Mouse (Mus musculus): Measurements from ENCODE around the gene Arih2. TPM values are rescaled to one million over a fixed set of nuclear protein-coding genes. Genes with fewer than 3 reads are reported as not detected.
A peak's percentile ranks its signal among the peaks of the same experiment; 100 is the strongest.

Arih2 gene
- total and polyA plus RNA-seq, 2 experiments from 2014 or later, result 38.2 to 59.5 TPM

- H3K4me1 ChIP-seq (ENCODE audit: control insufficient read depth, insufficient read depth), result peaks cover 32% of the 10 kb centered on the region
- WGBS, result 72% methylated on average over 4 of the region's 4 CpGs
- TF ChIP-seq EP300 (IDR thresholded peaks at IDR 0.05; ENCODE audit: low read depth), result no peak
- TF ChIP-seq CTCF (IDR thresholded peaks at IDR 0.05; ENCODE audit: low read depth), result no peak
Observed at GRCm38 (mm10) chr9:108591462-108591861, 57.7 kb downstream of the Arih2 start.

GRCm38 (mm10) chr9:108589229-108589628, 60.0 kb downstream of the Arih2 start:
- no peak overlapping the region for H3K9ac ChIP-seq (replicated peaks; ENCODE audit: low read depth, low read length)

More at GRCm38 (mm10) chr9:108591462-108591861, 57.7 kb downstream of the Arih2 start:
- no peak overlapping the region for H3K9ac ChIP-seq (replicated peaks; ENCODE audit: low read depth, low read length)
- H3K4me3 ChIP-seq (ENCODE audit: low read depth, low read length), result no peak overlapping the region
- ATAC-seq (ENCODE audit: insufficient read depth, low read depth) (no peak), DNase-seq (ENCODE audit: low spot score) (no peak)
- no peak overlapping the region for H3K27ac ChIP-seq (ENCODE audit: low read depth)
- no peaks in the 10 kb centered on the region for H3K9me3 ChIP-seq (replicated peaks; ENCODE audit: control insufficient read depth, low read length)
- H3K4me2 ChIP-seq (ENCODE audit: low read depth, low read length), result no peak overlapping the region
- no peaks in the 10 kb centered on the region for H3K27me3 ChIP-seq (ENCODE audit: control insufficient read depth, insufficient read depth, low read length)
- 0 out of 2 replicates have a peak, but pooled peaks cover 3% of the 10 kb centered on the region for H3K36me3 ChIP-seq (replicated peaks; ENCODE audit: control insufficient read depth, insufficient read depth, low read length)

GRCm38 (mm10) chr9:108587571-108588180, 61.5 kb downstream of the Arih2 start:
- Histone ChIP-seq H3K36me3 (replicated peaks; ENCODE audit: control insufficient read depth, insufficient read depth, low read length) (no peaks in the 10 kb centered on the region), H3K4me1 (ENCODE audit: control insufficient read depth, insufficient read depth) (peaks cover 31% of the 10 kb centered on the region), H3K4me3 (ENCODE audit: low read depth, low read length) (peak overlapping the region; percentile 36), H3K9me3 (replicated peaks; ENCODE audit: control insufficient read depth, low read length) (no peaks in the 10 kb centered on the region), H3K4me2 (ENCODE audit: low read depth, low read length) (peak overlapping the region; percentile 59), H3K27ac (ENCODE audit: low read depth) (peak overlapping the region; percentile 88), H3K27me3 (ENCODE audit: control insufficient read depth, insufficient read depth, low read length) (no peaks in the 10 kb centered on the region), H3K9ac (replicated peaks; ENCODE audit: low read depth, low read length) (peak overlapping the region; percentile 47; the same call in 1 of the 2 replicates)
- DNase-seq (ENCODE audit: low spot score) (peak; percentile 94), ATAC-seq (ENCODE audit: insufficient read depth, low read depth) (peak; percentile 95)
- TF ChIP-seq CTCF (IDR thresholded peaks at IDR 0.05; ENCODE audit: low read depth) (no peak), EP300 (IDR thresholded peaks at IDR 0.05; ENCODE audit: low read depth) (no peak)
- 6% methylated on average over 14 of the region's 14 CpGs for WGBS

More at GRCm38 (mm10) chr9:108589229-108589628, 60.0 kb downstream of the Arih2 start:
- 75% methylated on average over 5 of the region's 5 CpGs for WGBS
- Histone ChIP-seq H3K27me3 (ENCODE audit: control insufficient read depth, insufficient read depth, low read length) (no peaks in the 10 kb centered on the region), H3K4me1 (ENCODE audit: control insufficient read depth, insufficient read depth) (peaks cover 26% of the 10 kb centered on the region), H3K4me2 (ENCODE audit: low read depth, low read length) (no peak overlapping the region), H3K36me3 (replicated peaks; ENCODE audit: control insufficient read depth, insufficient read depth, low read length) (0 out of 2 replicates have a peak, but pooled peaks cover 3% of the 10 kb centered on the region), H3K4me3 (ENCODE audit: low read depth, low read length) (no peak overlapping the region), H3K27ac (ENCODE audit: low read depth) (no peak overlapping the region), H3K9me3 (replicated peaks; ENCODE audit: control insufficient read depth, low read length) (no peaks in the 10 kb centered on the region)
- ATAC-seq (ENCODE audit: insufficient read depth, low read depth) (no peak), DNase-seq (ENCODE audit: low spot score) (no peak)
- peak; percentile 34 for TF ChIP-seq CTCF (IDR thresholded peaks at IDR 0.05; ENCODE audit: low read depth)
- TF ChIP-seq EP300 (IDR thresholded peaks at IDR 0.05; ENCODE audit: low read depth), result no peak

- TF ChIP-seq CTCF (IDR thresholded peaks at IDR 0.05; ENCODE audit: low read depth), result no peak
- TF ChIP-seq EP300 (IDR thresholded peaks at IDR 0.05; ENCODE audit: low read depth), result no peak
- Histone ChIP-seq H3K4me1 (ENCODE audit: control insufficient read depth, insufficient read depth) (peaks cover 22% of the 10 kb centered on the region), H3K27me3 (ENCODE audit: control insufficient read depth, insufficient read depth, low read length) (no peaks in the 10 kb centered on the region), H3K9me3 (replicated peaks; ENCODE audit: control insufficient read depth, low read length) (no peaks in the 10 kb centered on the region), H3K4me3 (ENCODE audit: low read depth, low read length) (no peak overlapping the region), H3K4me2 (ENCODE audit: low read depth, low read length) (peak overlapping the region; percentile 92), H3K9ac (replicated peaks; ENCODE audit: low read depth, low read length) (peak overlapping the region; percentile 87), H3K27ac (ENCODE audit: low read depth) (peak overlapping the region; percentile 84), H3K36me3 (replicated peaks; ENCODE audit: control insufficient read depth, insufficient read depth, low read length) (peaks cover 18% of the 10 kb centered on the region)
- ATAC-seq (ENCODE audit: insufficient read depth, low read depth) (no peak), DNase-seq (ENCODE audit: low spot score) (no peak)
- WGBS, result 48% methylated on average over 5 of the region's 5 CpGs
Observed at GRCm38 (mm10) chr9:108579344-108579690, 69.9 kb downstream of the Arih2 start.

- H3K27me3 ChIP-seq (ENCODE audit: control insufficient read depth, insufficient read depth, low read length), result no peaks in the 10 kb centered on the region
- 6% methylated on average over 51 of the region's 51 CpGs for WGBS
- TF ChIP-seq CTCF (IDR thresholded peaks at IDR 0.05; ENCODE audit: low read depth) (no peak), EP300 (IDR thresholded peaks at IDR 0.05; ENCODE audit: low read depth) (peak; percentile 98)
- H3K4me2 ChIP-seq (ENCODE audit: low read depth, low read length), result peak within 1 kb of the TSS; percentile 92
- DNase-seq (ENCODE audit: low spot score), result peak; percentile 96
- peak within 1 kb of the TSS; percentile 87 for H3K9ac ChIP-seq (replicated peaks; ENCODE audit: low read depth, low read length)
- peak; percentile 96 for ATAC-seq (ENCODE audit: insufficient read depth, low read depth)
- peak within 1 kb of the TSS; percentile 71 for H3K4me3 ChIP-seq (ENCODE audit: low read depth, low read length)
- peaks cover 18% of the 10 kb centered on the region for H3K36me3 ChIP-seq (replicated peaks; ENCODE audit: control insufficient read depth, insufficient read depth, low read length)
- H3K9me3 ChIP-seq (replicated peaks; ENCODE audit: control insufficient read depth, low read length), result no peaks in the 10 kb centered on the region
- peak within 1 kb of the TSS; percentile 84 for H3K27ac ChIP-seq (ENCODE audit: low read depth)
- peaks cover 22% of the 10 kb centered on the region for H3K4me1 ChIP-seq (ENCODE audit: control insufficient read depth, insufficient read depth)
Observed at GRCm38 (mm10) chr9:108578545-108579343, 70.4 kb downstream of the Arih2 start, which contains the start of gene Wdr6. Wdr6 (minus strand) TSS chr9:108578739.
